Mouse (Mus musculus): ENCODE results near the gene Etl4.

Gene Etl4

DNA sequence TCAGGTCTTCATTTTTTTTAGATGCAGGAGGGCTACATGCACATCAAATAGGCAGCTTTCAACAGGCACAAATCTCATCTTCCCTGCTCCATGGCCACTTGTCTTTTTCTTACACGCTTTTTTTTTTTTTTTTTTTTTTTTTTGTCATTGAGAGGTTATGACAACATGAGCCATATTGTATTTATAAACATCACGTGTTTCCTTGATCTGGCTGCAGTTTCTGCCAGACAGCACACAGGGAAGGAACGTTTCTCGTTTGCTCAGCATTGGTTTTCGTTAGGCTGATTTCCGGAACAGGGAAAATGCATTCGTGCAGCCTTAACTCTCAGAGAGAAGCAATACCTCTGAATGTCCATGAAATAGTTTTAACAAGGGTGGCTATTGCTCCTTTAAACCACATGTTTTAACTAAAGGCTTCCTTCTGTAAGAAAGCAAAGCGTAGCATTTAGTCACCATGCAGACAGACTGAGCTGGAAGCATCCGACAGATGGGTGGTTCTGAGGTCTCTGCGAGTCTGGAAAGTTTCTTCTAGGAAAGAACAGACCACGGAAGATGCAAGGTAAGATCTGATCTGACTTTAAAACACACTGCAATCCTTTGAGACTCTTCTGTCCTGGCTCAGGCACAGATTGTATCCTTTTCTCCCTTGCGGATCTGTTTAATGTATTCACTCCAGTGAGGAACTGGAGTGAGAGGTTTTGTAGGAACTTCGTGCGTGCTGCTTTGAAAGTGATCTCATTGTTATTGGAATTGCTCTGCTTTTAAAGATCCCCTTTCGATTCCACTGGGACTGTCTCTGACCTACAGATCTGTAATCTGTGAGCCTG, 812.8 kb downstream of the Etl4 start:
- no peak for DNase-seq

DNA sequence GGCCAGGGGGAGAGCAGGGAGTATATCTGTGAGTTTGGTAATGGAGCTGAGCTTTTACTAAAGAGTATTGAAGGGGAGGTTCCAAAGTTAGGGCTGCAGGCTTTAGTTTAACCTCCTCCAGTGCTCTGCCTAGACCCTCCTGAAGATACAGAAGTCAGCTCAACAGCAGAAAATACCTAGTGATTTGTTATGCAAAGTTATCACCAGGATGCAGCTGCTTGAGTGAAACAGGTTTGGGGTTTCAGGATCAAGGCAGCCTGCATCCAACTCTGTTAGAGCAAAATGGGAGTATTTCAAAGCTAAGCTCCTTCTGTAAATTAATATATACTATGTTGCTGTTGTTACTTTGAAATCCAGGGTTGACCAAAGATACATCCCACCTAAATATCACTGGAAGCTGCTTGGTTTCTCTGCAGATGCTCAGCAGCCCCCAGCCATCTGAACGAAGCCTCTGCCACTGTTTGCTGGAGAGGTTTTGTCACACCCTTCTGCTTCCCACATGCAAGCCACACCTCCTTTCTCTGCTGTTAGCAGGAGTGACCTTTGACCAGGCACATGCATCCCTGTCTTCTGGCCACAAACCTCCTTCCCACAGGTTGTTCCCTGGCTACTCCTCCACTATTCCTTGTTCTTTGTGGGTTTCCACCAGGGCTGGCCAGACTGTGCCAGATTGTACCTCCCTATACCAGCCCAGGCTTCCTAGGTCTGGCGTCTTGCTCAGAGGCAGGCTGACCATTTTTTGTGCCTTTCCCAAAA, 814.6 kb downstream of the Etl4 start:
- no peak for DNase-seq

DNA sequence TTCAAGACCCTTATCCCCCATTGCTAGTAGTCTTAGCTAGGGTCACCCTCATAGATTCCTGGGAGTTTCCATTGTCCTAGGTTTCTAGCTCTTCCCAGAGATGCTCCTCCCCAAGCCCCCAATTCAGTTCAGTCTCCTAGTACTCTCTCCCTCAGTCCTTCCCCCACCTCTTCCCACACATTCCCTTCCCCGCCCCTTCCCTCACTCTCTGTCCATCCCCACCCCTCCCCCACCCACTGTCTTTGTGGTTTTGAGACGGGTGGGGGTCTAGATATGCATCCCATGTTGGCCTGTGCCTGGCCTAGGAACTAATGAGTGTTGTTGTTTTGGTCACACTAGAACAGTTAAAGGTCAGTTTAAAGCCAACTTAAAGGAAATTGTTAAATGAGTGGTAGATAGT, 817.4 kb downstream of the Etl4 start:
- no peak for DNase-seq

DNA sequence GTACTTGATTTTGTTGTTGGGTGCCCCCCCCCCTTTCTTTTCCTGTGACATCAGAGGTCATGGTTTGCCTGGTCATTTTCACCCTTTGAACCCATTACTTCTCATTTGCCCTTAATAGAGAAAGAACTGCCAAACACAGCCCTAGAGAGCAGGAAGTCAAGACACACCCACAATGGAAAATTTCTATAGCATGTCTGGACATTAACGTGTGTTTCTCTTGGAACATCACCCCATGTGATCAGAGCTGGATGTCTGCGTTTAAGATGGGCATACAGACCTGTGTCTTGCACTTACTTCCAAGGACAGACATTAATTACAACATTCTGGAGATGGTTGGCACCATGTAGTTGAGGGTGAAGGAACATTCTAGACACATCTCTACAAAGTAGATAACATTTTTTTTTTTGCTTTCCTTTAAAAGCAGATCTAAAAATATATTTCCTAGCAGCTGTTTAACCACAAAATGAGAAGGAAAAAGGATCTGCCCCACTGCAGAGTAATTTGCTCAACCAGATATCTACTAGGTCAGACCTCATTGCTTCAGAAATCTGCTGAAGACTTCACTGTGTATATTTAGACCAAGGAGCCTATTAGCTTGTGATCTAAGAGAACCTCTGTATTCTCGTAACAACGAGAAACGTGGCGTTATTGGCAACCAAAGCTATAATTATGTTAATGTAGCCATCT, 818.3 kb downstream of the Etl4 start:
- no peak for DNase-seq

DNA sequence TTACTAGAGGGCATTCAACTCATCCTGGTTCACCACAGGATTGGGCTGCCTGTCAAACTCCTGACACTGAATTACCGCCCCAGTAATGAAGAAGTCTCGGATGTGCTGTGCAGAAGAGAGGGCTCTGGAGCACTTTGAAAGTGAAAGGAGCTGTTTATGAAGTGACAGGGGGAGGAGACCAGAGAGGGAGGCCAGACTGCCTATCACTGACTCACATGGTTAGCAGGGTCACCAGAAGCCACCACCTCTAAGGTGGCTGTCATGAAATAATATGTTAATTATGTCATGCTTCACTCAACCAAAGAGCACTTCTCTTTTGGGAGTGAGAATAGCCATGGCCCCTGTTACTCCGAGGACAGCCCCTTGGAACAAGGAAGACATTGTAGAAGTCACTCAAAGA, 825.9 kb downstream of the Etl4 start:
- no peak for DNase-seq

DNA sequence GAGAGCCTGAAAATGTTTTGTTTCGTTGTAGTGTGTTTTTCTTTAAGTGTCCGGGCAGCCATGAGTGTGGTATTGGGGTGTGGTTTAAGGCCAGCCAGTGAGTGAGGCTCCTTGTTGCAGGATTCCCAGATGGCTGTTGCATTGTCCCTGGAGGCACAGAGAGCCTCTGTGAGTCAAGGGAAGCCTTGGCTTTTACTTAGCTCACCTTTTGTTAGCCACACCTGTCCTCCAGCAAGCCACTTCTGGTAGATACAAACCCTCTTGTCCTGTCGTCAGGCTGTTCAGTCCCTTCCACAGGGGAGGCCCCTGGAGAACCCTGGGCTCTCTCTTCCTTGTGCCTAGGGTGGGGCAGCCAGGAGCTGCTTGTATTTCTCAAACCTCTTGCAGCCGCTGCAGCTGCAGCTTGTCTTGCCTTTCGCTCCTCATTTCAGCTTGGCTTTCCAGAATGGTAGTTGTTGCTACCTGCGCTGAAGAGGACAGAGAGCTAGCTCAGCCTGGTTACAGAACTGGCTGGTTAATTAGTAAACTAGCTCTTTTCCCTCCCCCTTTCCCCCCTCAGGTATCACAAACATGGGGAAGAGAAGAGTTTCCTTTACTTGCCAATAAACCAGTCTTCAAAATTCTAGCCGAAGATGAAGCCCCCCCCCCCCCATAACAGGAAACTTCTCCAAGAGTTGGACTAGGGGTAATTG, 826.9 kb downstream of the Etl4 start:
- DNase-seq: no peak

DNA sequence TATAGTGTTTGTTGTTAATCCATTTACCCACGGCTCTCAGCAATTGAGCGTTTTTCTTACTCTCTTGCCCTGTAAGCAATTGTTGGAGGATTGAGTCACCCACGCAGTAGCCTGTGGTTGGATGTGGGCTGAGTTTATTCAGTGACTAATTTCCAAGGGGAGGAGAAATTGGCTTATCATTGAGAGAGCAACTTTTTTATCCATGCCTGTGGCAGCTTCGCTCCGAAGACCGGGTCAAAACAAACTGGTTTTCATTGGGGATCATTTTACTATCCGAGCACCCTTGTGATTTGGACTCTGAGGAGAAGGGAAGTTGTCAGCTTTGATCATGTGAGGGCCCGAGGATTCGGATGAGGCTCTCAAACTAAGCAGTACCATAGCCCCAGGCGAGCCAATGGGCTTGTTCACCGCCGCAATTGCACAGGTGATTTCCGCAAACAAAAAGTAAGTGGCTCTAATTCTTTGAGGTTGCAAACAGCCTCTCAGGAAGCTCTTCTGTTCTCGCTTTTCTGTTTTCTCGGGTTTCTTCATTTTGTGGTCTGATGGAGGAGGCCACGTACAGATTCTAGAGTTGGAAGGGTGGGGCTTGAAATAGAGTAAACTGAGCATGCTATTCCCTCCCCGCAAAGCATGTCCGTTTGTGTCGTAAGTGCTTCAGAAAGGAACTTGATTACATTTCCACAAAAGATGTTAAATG, 827.7 kb downstream of the Etl4 start:
- no peak for DNase-seq

DNA sequence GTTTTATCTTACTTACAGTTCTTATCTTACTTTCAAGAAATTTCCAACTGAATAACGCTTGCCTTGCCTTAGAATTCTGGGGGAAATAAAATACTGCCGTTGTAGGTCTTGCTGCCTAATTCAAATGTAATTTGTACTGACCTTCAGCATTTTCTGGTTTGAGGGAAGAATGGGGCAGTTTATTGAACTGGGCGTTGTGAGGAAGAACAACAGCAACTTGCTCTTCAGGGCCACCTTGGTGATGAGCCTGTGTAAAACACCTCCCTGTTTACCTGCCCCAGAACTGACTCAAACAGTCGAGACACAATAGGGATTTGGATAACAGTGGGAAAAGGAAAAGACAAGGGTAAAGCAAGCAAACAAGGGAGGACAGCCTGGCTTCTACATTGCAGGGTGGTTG, 828.3 kb downstream of the Etl4 start:
- DNase-seq: no peak

DNA sequence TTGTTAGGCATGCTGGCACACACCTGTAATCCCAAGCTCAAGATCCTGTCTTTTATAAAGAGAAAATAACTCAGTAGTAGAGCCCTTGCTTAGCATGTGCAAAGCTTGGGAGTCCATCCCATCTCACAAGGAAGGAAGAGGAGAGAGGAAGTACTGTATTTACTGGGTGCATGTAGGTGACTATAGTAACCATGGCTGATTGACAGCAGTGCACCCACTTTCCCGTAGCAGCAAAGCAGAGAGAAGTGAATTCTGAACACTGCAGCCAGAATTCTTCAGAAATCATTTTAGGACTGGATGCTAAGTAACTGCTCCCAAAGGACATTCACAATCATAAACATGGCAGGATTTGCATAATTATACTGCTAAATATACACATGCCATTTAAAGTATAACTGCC, 838.1 kb downstream of the Etl4 start:
- no peak for DNase-seq

DNA sequence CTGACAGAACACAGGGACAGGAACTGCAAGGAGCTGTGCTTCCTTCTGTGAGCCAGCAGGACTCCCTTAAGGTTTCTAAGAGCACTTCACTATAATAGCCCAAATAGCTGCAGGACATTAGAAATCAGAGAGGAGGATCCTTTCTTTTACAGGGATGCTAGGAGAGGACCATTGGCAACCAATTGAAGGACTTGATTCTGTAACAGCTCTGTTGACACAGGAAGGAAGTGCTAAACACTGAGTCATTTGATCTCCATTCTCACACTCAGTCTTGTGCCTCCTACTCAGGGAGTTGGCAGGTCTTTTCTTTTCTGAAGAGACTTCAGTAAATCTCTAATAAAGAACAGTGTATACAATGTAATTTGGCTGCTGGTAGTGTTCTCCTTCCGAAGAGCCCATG, 838.9 kb downstream of the Etl4 start:
- no peak for DNase-seq

DNA sequence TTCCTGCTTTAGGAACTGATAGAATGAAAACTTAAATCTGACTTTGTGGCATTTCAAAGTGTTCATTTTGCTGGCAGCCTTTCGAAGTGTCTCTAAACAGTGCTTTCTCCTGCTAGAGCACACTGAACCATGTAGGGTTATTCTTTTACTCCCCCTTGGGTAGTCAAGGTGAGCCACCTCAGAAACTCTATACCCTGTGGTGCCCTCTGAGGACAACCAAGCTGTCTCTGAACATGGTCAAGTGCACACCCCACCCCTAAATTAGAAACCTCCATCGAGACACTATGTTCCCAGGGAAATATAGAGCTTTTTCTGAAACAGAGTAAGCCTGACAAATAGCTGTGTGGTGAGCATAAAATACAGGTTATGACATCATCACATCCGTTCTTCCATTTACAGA, 840.1 kb downstream of the Etl4 start:
- DNase-seq: no peak

DNA sequence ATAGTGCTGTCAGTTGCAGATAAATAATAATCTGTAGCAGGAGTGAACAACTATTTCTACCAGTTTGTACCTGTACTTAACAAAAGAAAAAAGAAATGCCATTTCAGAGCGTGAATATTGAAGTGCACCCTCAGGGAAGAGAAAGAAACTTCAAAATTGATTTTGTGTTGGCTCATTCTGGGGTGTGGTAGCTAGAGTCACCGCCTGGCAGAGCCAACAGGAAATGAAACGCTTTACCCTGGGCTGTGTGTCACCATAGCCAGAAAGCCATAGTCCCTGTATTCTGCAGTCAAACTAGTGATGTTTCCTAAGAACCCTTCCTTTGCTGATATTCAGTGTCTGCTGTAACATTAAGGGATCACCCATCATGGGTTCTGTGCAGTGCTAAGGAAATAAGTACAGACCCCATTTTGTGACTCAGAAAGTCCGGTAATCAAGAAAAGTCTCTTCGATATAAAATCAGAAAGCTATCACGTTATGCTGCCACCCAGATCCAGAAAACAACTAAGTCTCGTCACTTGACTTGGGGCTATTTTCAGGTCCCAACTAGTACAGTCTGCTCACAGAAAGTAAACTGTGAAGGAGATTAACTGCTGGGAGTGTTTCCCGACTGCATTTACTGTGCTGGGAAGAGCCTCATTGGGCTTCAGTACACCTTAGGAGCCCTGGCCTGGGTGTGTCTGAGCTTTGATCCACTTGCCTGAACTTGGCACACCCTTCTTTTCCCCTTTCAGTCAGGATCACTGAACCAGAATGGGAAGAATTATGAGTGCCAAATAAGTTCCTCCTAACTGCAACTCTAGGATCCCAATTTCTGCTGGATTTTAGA, 843.9 kb downstream of the Etl4 start:
- DNase-seq: no peak

DNA sequence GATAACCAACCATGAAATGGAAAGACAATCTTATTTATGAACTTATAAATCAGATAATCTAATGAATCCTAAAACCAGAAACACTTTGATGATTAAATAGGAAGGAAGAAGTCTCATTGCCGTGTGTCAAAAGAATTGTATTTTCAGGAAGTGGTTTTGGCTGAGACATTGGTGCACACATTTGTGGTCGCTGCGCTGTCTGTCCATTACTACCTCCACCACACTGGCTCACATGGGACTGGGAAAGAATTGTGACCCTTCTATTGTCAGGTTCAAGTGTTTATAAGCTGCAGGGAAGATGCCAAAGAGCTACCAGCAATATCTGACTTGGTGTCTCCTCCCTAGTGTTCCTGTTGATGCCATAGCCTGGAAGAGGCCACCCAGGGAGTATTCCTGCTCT, 847.4 kb downstream of the Etl4 start:
- DNase-seq: no peak

DNA sequence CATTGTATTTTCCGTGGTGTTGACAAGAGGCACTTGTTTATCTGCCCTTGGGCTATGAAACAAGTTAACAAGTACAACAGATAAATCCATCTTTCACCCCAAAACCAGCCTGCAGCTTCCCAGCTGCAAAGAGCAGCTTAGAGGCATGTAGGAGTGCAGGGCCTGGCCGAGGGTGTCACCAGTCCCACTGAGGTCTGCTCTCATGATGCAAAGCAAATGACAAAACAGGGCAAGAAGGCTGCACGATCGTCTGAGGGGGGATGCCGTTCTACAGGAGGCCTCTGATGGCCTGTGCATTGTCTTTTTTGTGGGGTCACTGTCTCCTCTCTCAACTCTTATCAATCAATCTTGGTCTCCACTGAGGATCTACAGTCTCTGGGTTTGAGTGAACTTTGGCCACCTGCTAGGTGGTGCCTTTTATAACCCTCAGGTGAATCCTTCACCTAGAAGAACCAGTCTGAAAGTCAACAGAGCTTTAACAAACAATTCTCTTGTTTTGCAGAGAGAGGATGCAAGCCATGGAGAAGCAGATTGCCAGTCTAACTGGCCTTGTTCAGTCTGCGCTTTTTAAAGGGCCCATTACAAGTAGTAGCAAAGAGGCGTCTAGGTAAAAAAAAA, 849.6 kb downstream of the Etl4 start:
- DNase-seq: no peak

DNA sequence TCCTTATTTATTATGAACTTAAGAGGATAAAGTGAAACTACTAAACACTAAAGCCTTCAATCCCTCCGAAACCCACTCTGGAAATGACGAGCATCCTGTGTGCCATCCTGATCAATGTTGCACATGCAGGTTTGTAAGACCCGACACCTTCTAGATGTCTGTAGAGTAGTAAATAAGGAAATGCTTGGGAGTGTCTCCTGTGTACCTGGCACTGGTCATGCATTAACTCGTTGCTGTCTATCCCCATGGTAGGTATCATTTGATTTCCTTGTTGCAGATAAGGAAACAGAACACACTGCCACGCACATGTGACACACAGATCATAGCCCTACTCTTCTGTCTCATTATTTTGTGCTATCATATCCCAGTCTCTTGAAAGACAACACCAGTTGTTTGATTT, 851.7 kb downstream of the Etl4 start:
- no peak for DNase-seq

DNA sequence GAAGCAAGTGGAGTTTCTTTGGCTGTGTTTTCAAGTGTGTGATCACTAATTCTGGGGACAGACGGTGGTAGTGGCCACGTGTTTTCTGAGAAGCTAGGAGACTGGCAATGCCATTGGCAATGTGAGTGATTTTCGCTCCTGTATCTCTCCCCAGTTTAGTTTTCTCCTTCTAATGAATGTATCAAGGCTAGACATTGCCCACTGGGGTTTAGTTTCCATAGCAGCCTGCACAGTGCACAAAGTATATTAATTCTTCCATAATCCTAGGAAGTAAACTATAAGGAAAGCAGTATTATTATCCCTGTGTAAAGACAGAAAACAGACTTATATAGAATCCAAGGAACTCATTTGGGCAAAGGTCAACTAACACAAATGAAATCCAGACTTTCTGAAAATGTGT, 852.2 kb downstream of the Etl4 start:
- DNase-seq: no peak

DNA sequence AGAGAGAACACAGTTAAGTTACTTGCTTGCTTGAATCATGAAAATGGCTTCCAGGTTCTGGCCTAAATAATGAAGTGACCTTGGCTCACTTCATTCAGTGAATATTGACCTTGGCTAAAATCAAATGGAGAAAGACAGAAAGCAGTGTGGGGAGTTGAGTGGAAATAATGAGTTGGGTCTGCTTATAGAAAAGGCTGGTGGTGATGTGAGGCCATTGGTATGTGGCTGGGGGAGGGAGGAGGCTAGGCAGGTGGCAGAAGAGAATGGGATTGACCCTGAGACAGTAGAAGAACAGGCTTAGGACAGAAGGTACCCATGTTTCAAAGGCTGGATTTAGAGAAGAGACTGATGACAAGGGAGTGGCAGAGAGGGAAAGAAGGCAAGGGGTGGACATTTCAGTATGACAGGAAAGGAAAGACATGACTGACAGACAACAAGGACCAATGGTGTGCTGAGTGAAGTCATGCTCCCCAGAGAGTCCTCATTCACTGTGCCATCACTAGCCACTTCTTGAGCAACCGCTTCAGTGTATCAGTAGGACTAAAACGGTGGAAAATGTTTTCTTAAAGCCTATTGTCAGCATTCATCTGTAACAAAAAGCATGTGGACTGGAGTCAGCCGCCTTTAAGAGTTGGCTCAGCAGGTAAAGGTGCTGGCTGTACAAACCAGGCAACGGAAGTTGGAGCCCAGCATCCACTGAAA, 854.1 kb downstream of the Etl4 start:
- DNase-seq: no peak

DNA sequence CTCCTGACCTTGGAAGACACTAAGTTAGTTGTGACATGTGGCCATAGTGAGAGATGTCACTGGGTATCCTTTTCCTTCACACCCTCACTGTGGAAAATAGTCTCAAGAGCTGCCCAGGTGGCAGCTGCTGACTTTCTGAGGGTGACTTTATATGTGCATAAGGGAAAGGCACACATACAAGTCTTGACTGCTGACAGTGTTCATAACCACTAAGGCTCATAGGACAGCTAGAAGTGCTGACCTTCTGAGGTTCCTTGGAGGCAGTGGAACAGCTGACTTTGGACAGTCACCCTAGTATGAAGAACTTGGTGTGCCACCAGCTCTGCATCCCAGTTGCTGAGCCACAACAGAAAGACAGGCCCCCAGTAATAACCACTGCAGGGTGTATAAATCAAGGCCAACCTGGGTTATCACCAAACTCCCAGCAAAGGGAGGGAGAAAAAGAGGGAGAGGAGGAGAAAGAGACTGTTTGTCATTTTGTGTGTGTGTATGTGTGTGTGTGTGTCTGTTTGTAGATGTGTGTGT, 855.0 kb downstream of the Etl4 start:
- no peak for DNase-seq

DNA sequence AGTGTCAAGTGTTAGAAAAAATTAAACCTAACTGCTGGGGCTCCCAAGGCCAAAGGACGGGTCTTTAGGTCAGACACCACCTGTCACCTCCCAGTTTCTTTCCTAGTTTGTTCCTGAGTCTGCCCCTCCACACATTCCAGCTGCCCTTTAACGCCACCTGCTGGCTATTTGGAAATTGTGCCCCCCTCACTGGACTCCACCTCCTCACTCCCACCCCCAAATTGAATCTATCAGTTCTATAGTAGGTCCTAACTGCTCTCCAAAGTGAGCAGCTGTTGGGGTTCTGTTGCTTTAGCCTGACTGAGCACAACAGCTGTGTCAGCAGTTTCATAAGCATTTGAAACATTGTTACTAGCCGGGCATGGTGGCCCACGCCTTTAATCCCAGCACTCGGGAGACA, 859.1 kb downstream of the Etl4 start:
- DNase-seq: no peak

DNA sequence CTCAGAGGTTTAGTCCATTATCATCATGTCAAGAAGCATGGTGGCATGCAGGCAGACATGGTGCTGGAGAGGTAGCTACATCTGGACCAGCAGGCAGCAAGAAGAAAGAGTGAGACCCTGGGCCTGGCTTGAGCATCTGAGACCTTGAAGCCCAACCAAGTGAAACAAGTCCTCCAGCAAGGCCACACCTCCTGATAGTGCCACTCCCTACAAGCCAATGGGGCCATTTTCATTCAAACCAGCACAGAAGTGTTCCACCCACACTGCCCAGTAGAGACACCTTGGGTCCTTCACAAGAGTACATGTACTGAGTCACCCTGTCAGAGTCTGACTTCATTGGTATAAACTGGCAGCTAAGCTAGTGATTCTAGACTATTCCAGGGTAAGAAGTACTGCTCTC, 860.6 kb downstream of the Etl4 start:
- DNase-seq: no peak
